Mouse (Mus musculus) MEL (cell line): Measurements from ENCODE around the gene Gba2. TPM values are rescaled to one million over a fixed set of nuclear protein-coding genes. Genes with fewer than 3 reads are reported as not detected.

Source experiments
- DNase-seq: peaks from one replicate; pipeline ENCODE4 v3.0.0; 2011; ENCODE audit warnings: low read depth, low spot score
- H3K27ac ChIP-seq: 2 replicates; pipeline ENCODE4 v1.5.1; 2012; ENCODE audit warnings: low read depth, mild to moderate bottlenecking, control low read depth, low read length, moderate library complexity; ENCODE audit not compliant: control insufficient read depth
- H3K27me3 ChIP-seq, 2 experiments: fragments of 150-350 bp in 1 of 2; sonication (generic) in 1 of 2; 2 replicates each; pipeline ENCODE4 v1.6.1; 2012; ENCODE audit warnings: low read length in 2 of 2, mild to moderate bottlenecking in 2 of 2, improper control_type of control experiment in 1 of 2, moderate library complexity in 1 of 2; ENCODE audit not compliant: insufficient read depth in 2 of 2, control insufficient read depth in 1 of 2
- H3K36me3 ChIP-seq, 2 experiments: 2 replicates each; pipeline ENCODE4 v1.6.1; 2012 to 2014; ENCODE audit warnings: low read length in 2 of 2, improper control_type of control experiment in 1 of 2, inconsistent platforms in 1 of 2, mild to moderate bottlenecking in 1 of 2; ENCODE audit not compliant: insufficient read depth in 2 of 2, control insufficient read depth in 1 of 2
- H3K4me1 ChIP-seq, 2 experiments: fragments of 150-350 bp in 1 of 2; sonication (generic) in 1 of 2; 2 replicates each; pipeline ENCODE4 v1.6.1; 2012; ENCODE audit warnings: low read length in 2 of 2, improper control_type of control experiment in 1 of 2, mild to moderate bottlenecking in 1 of 2; ENCODE audit not compliant: insufficient read depth in 2 of 2, control insufficient read depth in 1 of 2
- H3K4me3 ChIP-seq, 2 experiments: fragments of 150-350 bp in 1 of 2; sonication (generic) in 1 of 2; 2 replicates each; pipeline ENCODE4 v1.5.1; 2012; ENCODE audit warnings: low read depth in 2 of 2, low read length in 2 of 2, mild to moderate bottlenecking in 2 of 2, moderate library complexity in 2 of 2, control low read depth in 1 of 2, improper control_type of control experiment in 1 of 2; ENCODE audit not compliant: control insufficient read depth in 1 of 2, insufficient read depth in 1 of 2
- H3K79me2 ChIP-seq: 2 replicates; pipeline ENCODE4 v1.6.1; 2012; ENCODE audit warnings: mild to moderate bottlenecking, low read length, moderate library complexity; ENCODE audit not compliant: control insufficient read depth, poor library complexity, insufficient read depth
- H3K9ac ChIP-seq: 2 replicates; pipeline ENCODE4 v1.6.1; 2012; ENCODE audit warnings: low read depth, mild to moderate bottlenecking, control low read depth, low read length, moderate library complexity; ENCODE audit not compliant: control insufficient read depth, poor library complexity, severe bottlenecking
- H3K9me3 ChIP-seq: fragments of 150-350 bp; sonication (generic); replicated peaks from 2 replicates; pipeline ENCODE4 v1.6.1; 2012; ENCODE audit warnings: mild to moderate bottlenecking, low read length, improper control_type of control experiment, moderate library complexity; ENCODE audit not compliant: insufficient read depth
- BHLHE40 ChIP-seq: IDR thresholded peaks from 2 replicates; pipeline ENCODE4 v1.6.1; 2012; ENCODE audit warnings: low read depth, mild to moderate bottlenecking, inconsistent platforms, low read length, improper control_type of control experiment, borderline replicate concordance
- CHD1 ChIP-seq: IDR thresholded peaks from 2 replicates; pipeline ENCODE4 v1.6.1; 2012; ENCODE audit warnings: low read depth, mild to moderate bottlenecking, inconsistent platforms, low read length, improper control_type of control experiment
- CHD2 ChIP-seq: IDR thresholded peaks from 2 replicates; pipeline ENCODE4 v1.6.1; 2011; ENCODE audit warnings: low read length, improper control_type of control experiment
- E2F4 ChIP-seq: IDR thresholded peaks from 2 replicates; pipeline ENCODE4 v1.6.1; 2011; ENCODE audit warnings: low read depth, low read length, improper control_type of control experiment, borderline replicate concordance
- ELF1 ChIP-seq: IDR thresholded peaks from 2 replicates; pipeline ENCODE4 v1.6.1; 2014; ENCODE audit warnings: low read depth, mild to moderate bottlenecking, inconsistent platforms, low read length, improper control_type of control experiment, moderate library complexity
- GABPA ChIP-seq: IDR thresholded peaks from 2 replicates; pipeline ENCODE4 v1.6.1; 2012; ENCODE audit warnings: low read depth, mild to moderate bottlenecking, inconsistent platforms, low read length, improper control_type of control experiment, moderate library complexity
- GATA1 ChIP-seq: IDR thresholded peaks from 2 replicates; pipeline ENCODE4 v1.6.1; 2011; ENCODE audit warnings: low read depth, low read length, improper control_type of control experiment
- JUND ChIP-seq: IDR thresholded peaks from 2 replicates; pipeline ENCODE4 v1.6.1; 2011; ENCODE audit warnings: low read depth, mild to moderate bottlenecking, improper control_type of control experiment, low read length
- MAFK ChIP-seq: IDR thresholded peaks from 2 replicates; pipeline ENCODE4 v1.6.1; 2011; ENCODE audit warnings: low read depth, mild to moderate bottlenecking, low read length, improper control_type of control experiment, borderline replicate concordance
- MAX ChIP-seq: IDR thresholded peaks from 2 replicates; pipeline ENCODE4 v1.6.1; 2011; ENCODE audit warnings: low read length, improper control_type of control experiment
- MAZ ChIP-seq: IDR thresholded peaks from 2 replicates; pipeline ENCODE4 v1.6.1; 2012; ENCODE audit warnings: low read depth, mild to moderate bottlenecking, inconsistent platforms, low read length, improper control_type of control experiment
- MEF2A ChIP-seq: IDR thresholded peaks from 2 replicates; pipeline ENCODE4 v1.6.1; 2014; ENCODE audit warnings: low read depth, mild to moderate bottlenecking, inconsistent platforms, low read length, improper control_type of control experiment; ENCODE audit not compliant: poor library complexity, insufficient replicate concordance, severe bottlenecking; ENCODE audit errors: extremely low read depth
- MXI1 ChIP-seq: IDR thresholded peaks from 2 replicates; pipeline ENCODE4 v1.6.1; 2011; ENCODE audit warnings: mild to moderate bottlenecking, low read depth, low read length, improper control_type of control experiment
- MYB ChIP-seq: IDR thresholded peaks from 2 replicates; pipeline ENCODE4 v1.6.1; 2011; ENCODE audit warnings: mild to moderate bottlenecking, low read depth, low read length, improper control_type of control experiment
- NELFE ChIP-seq: IDR thresholded peaks from 2 replicates; pipeline ENCODE4 v1.6.1; 2011; ENCODE audit warnings: low read depth, low read length, improper control_type of control experiment
- NRF1 ChIP-seq: IDR thresholded peaks from 2 replicates; pipeline ENCODE4 v1.6.1; 2014; ENCODE audit warnings: low read depth, mild to moderate bottlenecking, inconsistent platforms, low read length, improper control_type of control experiment, moderate library complexity; ENCODE audit not compliant: poor library complexity, insufficient read depth, severe bottlenecking
- POLR2A ChIP-seq, 2 experiments: IDR thresholded peaks; 2 replicates each; pipeline ENCODE4 v1.6.1; 2011 to 2012; ENCODE audit warnings: low read length in 2 of 2, mild to moderate bottlenecking in 2 of 2, control low read depth in 1 of 2, improper control_type of control experiment in 1 of 2, low read depth in 1 of 2, moderate library complexity in 1 of 2; ENCODE audit not compliant: control insufficient read depth in 1 of 2, insufficient read depth in 1 of 2, poor library complexity in 1 of 2
- POLR2AphosphoS2 ChIP-seq: IDR thresholded peaks from 2 replicates; pipeline ENCODE4 v1.6.1; 2011; ENCODE audit warnings: low read length, improper control_type of control experiment
- POLR2AphosphoS5 ChIP-seq: IDR thresholded peaks from 2 replicates; pipeline ENCODE4 v1.6.1; 2012; ENCODE audit warnings: low read depth, borderline replicate concordance, mild to moderate bottlenecking, inconsistent platforms, low read length, moderate library complexity, mixed read lengths
- RAD21 ChIP-seq: IDR thresholded peaks from 2 replicates; pipeline ENCODE4 v1.6.1; 2011; ENCODE audit warnings: mild to moderate bottlenecking, low read depth, low read length, improper control_type of control experiment
- RCOR1 ChIP-seq: IDR thresholded peaks from 2 replicates; pipeline ENCODE4 v1.6.1; 2012; ENCODE audit warnings: low read depth, mild to moderate bottlenecking, inconsistent platforms, low read length, improper control_type of control experiment
- SIN3A ChIP-seq: IDR thresholded peaks from 2 replicates; pipeline ENCODE4 v1.6.1; 2012; ENCODE audit warnings: low read length, improper control_type of control experiment, inconsistent platforms
- SMC3 ChIP-seq: IDR thresholded peaks from 2 replicates; pipeline ENCODE4 v1.6.1; 2011; ENCODE audit warnings: low read depth, low read length, improper control_type of control experiment
- USF1 ChIP-seq: IDR thresholded peaks from 2 replicates; pipeline ENCODE4 v1.6.1; 2014; ENCODE audit warnings: low read depth, mild to moderate bottlenecking, inconsistent platforms, low read length, improper control_type of control experiment, moderate library complexity
- USF2 ChIP-seq, 2 experiments: IDR thresholded peaks; 2 replicates each; pipeline ENCODE4 v1.6.1; 2011 to 2012; ENCODE audit warnings: improper control_type of control experiment in 2 of 2, low read length in 2 of 2, borderline replicate concordance in 1 of 2, inconsistent platforms in 1 of 2, low read depth in 1 of 2, mild to moderate bottlenecking in 1 of 2; ENCODE audit not compliant: insufficient read depth in 1 of 2
- ZC3H11A ChIP-seq: IDR thresholded peaks from 2 replicates; pipeline ENCODE4 v1.6.1; 2012; ENCODE audit warnings: low read depth, mild to moderate bottlenecking, inconsistent platforms, low read length, improper control_type of control experiment
- ZKSCAN1 ChIP-seq: IDR thresholded peaks from 2 replicates; pipeline ENCODE4 v1.6.1; 2012; ENCODE audit warnings: low read depth, mild to moderate bottlenecking, inconsistent platforms, low read length, improper control_type of control experiment, moderate library complexity
- ZMIZ1 ChIP-seq: IDR thresholded peaks from 2 replicates; pipeline ENCODE4 v1.6.1; 2012; ENCODE audit warnings: low read depth, mild to moderate bottlenecking, inconsistent platforms, low read length, improper control_type of control experiment, moderate library complexity
- polyA plus RNA-seq, 2 experiments: library from polyadenylated mRNA; stranded (reverse) in 1 of 2; unstranded in 1 of 2; fragments of >175 nt in 1 of 2; fragments of >200 nt in 1 of 2; gene quantifications; 2 replicates each; pipeline versions ENCODE4 v1.2.1 to v1.2.4; 2012; ENCODE audit warnings: low replicate concordance in 2 of 2, low read depth in 1 of 2; ENCODE audit not compliant: insufficient read length in 2 of 2, insufficient read depth in 1 of 2, missing spikeins in 1 of 2
- total RNA-seq: library from RNA; depleted of rRNA; stranded (reverse); fragments of 300-350 nt; gene quantifications from 2 replicates; pipeline ENCODE4 v1.2.3, GENCODE M21; 2012

The Gba2 gene
- total and polyA plus RNA-seq, 3 experiments, result 5.7 to 24.9 TPM; not detected in 1

- TF ChIP-seq ZMIZ1, result no peak
- TF ChIP-seq MEF2A, result no peak
- no peak for TF ChIP-seq MAFK
- TF ChIP-seq ELF1, result no peak
- no peak for TF ChIP-seq POLR2AphosphoS2
- TF ChIP-seq MAX, result 0 out of 2 replicates have a peak, but pooled peaks have one; percentile 39
- no peak for TF ChIP-seq NRF1
- peak; percentile 38; the same call in 1 of the 2 replicates for TF ChIP-seq MXI1
- no peak for TF ChIP-seq CHD2
- no peak for TF ChIP-seq E2F4
- no peak for TF ChIP-seq ZKSCAN1
- no peak for TF ChIP-seq GABPA
- TF ChIP-seq BHLHE40, result peak; percentile 40; the same call in 1 of the 2 replicates
- no peak for TF ChIP-seq USF2 (IDR thresholded peaks at IDR 0.05; ENCODE audit: borderline replicate concordance in 1 of 2, insufficient read depth in 1 of 2, low read depth in 1 of 2, low read length in 2 of 2)
- no peak for TF ChIP-seq ZC3H11A
- TF ChIP-seq SMC3, result peak; percentile 8; the same call in 1 of the 2 replicates
- peak; percentile 82; the same call in 1 of the 2 replicates for TF ChIP-seq JUND
- no peak for TF ChIP-seq USF1
- peak; percentile 69 for TF ChIP-seq MAZ
- TF ChIP-seq POLR2A (IDR thresholded peaks at IDR 0.05; ENCODE audit: control insufficient read depth in 1 of 2, insufficient read depth in 1 of 2, low read depth in 1 of 2, low read length in 2 of 2, poor library complexity in 1 of 2), result peak in 1 of 2 experiments; percentile 32; a peak in 1 of 4 replicates
- no peak; the same call in 1 of the 2 replicates for TF ChIP-seq CHD1
- TF ChIP-seq SIN3A, result peak; percentile 61
- peak; percentile 51; the same call in 1 of the 2 replicates for TF ChIP-seq RCOR1
Measured at GRCm38 (mm10) chr4:43558028-43558630, 20.5 kb downstream of the Gba2 start (continued).

- peak; percentile 43 for DNase-seq
- no peaks in the 10 kb centered on the region for H3K27me3 ChIP-seq
- no peak overlapping the region for H3K9ac ChIP-seq
- no peak overlapping the region for H3K4me3 ChIP-seq
- H3K36me3 ChIP-seq, result peaks cover 30 to 32% of the 10 kb centered on the region in 2 experiments
- H3K4me1 ChIP-seq, result peaks cover 18 to 39% of the 10 kb centered on the region in 2 experiments
- peak overlapping the region; percentile 29; the same call in 1 of the 2 replicates for H3K27ac ChIP-seq
- H3K9me3 ChIP-seq, result no peaks in the 10 kb centered on the region
- H3K79me2 ChIP-seq, result peaks cover 40% of the 10 kb centered on the region
- no peak for TF ChIP-seq MYB
- TF ChIP-seq POLR2AphosphoS5, result no peak
- no peak for TF ChIP-seq POLR2A (IDR thresholded peaks at IDR 0.05; ENCODE audit: control insufficient read depth in 1 of 2, insufficient read depth in 1 of 2, low read depth in 1 of 2, low read length in 2 of 2, poor library complexity in 1 of 2)
- no peak for TF ChIP-seq GATA1
- TF ChIP-seq CHD1, result no peak
- TF ChIP-seq MXI1, result 0 out of 2 replicates have a peak, but pooled peaks have one; percentile 34
- TF ChIP-seq RAD21, result no peak
- TF ChIP-seq NELFE, result no peak
Measured at GRCm38 (mm10) chr4:43555926-43556325, 22.7 kb downstream of the Gba2 start.
